Mouse (Mus musculus) forebrain, postnatal 0 days (tissue): Measurements from ENCODE around the gene Hoxc8. TPM values are rescaled to one million over a fixed set of nuclear protein-coding genes. Genes with fewer than 3 reads are reported as not detected.

Source experiments
- ATAC-seq: fragments of 200-750 bp; cut with Nextera tagmentation; 2 replicates; pipeline ENCODE4 v1.8.0; 2017; ENCODE audit warnings: mild to moderate bottlenecking, moderate library complexity
- DNase-seq: peaks from one replicate; pipeline ENCODE4 v3.0.0-alpha.2; 2015
- H3K27ac ChIP-seq: fragments of 300-500 bp; sonication (generic); 2 replicates; pipeline ENCODE4 v1.5.1; 2014; ENCODE audit warnings: low read depth, mild to moderate bottlenecking, antibody characterized with exemption, low read length, moderate library complexity, mixed read lengths
- H3K27me3 ChIP-seq: fragments of 300-500 bp; sonication (generic); 2 replicates; pipeline ENCODE4 v1.6.1; 2014; ENCODE audit warnings: mild to moderate bottlenecking, low read length, mixed read lengths; ENCODE audit not compliant: insufficient read depth
- H3K36me3 ChIP-seq: fragments of 300-500 bp; sonication (generic); 2 replicates; pipeline ENCODE4 v1.6.1; 2014; ENCODE audit warnings: mild to moderate bottlenecking, moderate library complexity; ENCODE audit not compliant: insufficient read depth
- H3K4me1 ChIP-seq: fragments of 300-500 bp; sonication (generic); 2 replicates; pipeline ENCODE4 v1.6.1; 2014; ENCODE audit warnings: antibody characterized with exemption; ENCODE audit not compliant: insufficient read depth
- H3K4me2 ChIP-seq: fragments of 300-500 bp; sonication (generic); 2 replicates; pipeline ENCODE4 v1.6.1; 2014; ENCODE audit warnings: low read depth, mild to moderate bottlenecking, moderate library complexity
- H3K4me3 ChIP-seq: fragments of 300-500 bp; sonication (generic); 2 replicates; pipeline ENCODE4 v1.5.1; 2014; ENCODE audit warnings: low read depth, low read length, mixed read lengths
- H3K9ac ChIP-seq: fragments of 300-500 bp; sonication (generic); 2 replicates; pipeline ENCODE4 v1.6.1; 2014; ENCODE audit warnings: mild to moderate bottlenecking
- H3K9me3 ChIP-seq: fragments of 300-500 bp; sonication (generic); 2 replicates; pipeline ENCODE4 v1.6.1; 2016; ENCODE audit warnings: low read length
- CTCF ChIP-seq: sonication (generic); IDR thresholded peaks from 2 replicates; pipeline ENCODE4 v1.5.1; 2016; ENCODE audit warnings: antibody characterized with exemption, control low read depth, low read depth
- WGBS: fragments of 180-500 bp; shearing (Covaris S2); extraction: QIAGEN DNeasy Blood & Tissue Kit; methylation state at CpG from one replicate; pipeline ENCODE4 v1.1.7; 2014; 5-methylcytosine and 5-hydroxymethylcytosine counted together
- polyA plus RNA-seq: library from polyadenylated mRNA; unstranded; fragments of >200 nt; fragmentation: Nextera tagmentation; extraction: Ambion mirVana; gene quantifications from 2 replicates; pipeline ENCODE4 v1.2.1, GENCODE M21; 2015
- total RNA-seq: library from RNA; depleted of rRNA; stranded (reverse); fragments of >200 nt; gene quantifications from 2 replicates; pipeline ENCODE4 v1.2.3, GENCODE M21; 2014

The Hoxc8 gene
- total and polyA plus RNA-seq, 2 experiments from 2014 or later: not detected

DNA sequence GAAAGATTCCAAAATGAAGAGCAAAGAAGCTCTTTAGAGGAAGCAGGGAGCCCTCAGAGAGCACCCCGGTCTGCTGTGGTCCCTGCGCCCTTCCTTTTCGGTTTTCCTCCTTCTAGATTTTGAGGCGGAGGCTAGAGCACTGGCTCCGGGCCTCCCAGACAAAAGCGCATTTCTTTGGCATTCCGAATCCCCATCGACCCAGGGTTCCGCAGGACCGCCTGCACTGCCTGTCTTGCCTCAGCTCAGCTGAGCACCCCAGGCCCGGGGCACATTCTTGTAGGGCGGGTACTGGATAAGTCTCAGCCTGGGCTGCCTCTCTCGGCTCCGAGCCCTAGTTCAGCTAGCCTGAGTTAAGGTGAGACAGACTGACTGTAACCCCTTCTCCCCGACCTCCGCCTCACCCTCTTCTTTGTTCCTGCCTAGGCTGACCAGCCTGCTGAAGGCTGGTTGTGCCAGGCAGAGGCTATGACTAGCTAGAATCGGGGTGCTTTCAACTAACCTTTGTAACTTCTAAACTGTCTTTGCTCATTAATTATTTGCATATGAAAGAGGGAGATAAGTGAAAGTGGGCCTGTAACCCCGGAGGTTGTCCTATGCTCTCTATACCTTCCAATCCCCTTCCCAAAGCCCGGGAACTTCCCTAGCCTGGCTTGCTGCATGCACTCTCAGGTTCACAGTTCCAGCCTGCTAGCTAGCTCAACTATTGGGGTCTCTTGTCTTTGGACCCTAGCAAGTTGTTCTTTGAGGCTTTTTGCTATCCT is 25.2 kb downstream of the Hoxc8 start:
- Histone ChIP-seq H3K27me3 (peaks cover 96% of the 10 kb centered on the region), H3K9me3 (no peaks in the 10 kb centered on the region), H3K4me3 (no peak overlapping the region), H3K4me1 (no peaks in the 10 kb centered on the region), H3K4me2 (no peak overlapping the region), H3K36me3 (no peaks in the 10 kb centered on the region), H3K27ac (no peak overlapping the region), H3K9ac (no peak overlapping the region)
- no peak for TF ChIP-seq CTCF
- no peak for ATAC-seq
- WGBS: 2% methylated on average over 19 of the region's 19 CpGs
- no peak for DNase-seq

DNA sequence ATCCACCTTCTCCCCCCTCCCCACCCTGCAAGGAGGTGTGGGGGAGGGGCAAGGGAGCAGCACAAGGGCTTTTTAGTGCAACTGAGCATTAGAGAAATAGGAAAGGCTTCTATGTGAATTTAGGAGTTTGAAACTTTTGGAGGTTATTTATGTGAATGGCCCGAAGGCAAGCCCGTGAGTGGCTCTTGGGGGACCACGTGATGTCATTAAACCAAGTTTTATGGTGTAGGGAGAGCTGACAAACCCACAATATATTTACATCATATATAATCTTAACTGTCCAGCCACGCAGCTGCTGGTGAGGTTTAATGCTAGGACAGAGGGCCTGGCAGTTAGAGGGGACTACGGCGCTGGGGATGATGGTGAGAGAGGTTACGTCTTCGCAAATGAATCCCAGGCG is 28.2 kb downstream of the Hoxc8 start, which contains the start of gene Hoxc4:
Gene Hoxc4, plus strand, starts transcription at position 299 of the 400 bp plus-strand sequence.
- Histone ChIP-seq H3K9me3 (no peaks in the 10 kb centered on the region), H3K4me1 (no peaks in the 10 kb centered on the region), H3K27me3 (peaks cover 98% of the 10 kb centered on the region), H3K9ac (no peak within 1 kb of the TSS), H3K27ac (no peak within 1 kb of the TSS), H3K4me2 (no peak within 1 kb of the TSS), H3K4me3 (no peak within 1 kb of the TSS), H3K36me3 (no peaks in the 10 kb centered on the region)
- TF ChIP-seq CTCF: no peak
- ATAC-seq: no peak
- no peak for DNase-seq
- 5% methylated on average over 9 of the region's 9 CpGs for WGBS

DNA sequence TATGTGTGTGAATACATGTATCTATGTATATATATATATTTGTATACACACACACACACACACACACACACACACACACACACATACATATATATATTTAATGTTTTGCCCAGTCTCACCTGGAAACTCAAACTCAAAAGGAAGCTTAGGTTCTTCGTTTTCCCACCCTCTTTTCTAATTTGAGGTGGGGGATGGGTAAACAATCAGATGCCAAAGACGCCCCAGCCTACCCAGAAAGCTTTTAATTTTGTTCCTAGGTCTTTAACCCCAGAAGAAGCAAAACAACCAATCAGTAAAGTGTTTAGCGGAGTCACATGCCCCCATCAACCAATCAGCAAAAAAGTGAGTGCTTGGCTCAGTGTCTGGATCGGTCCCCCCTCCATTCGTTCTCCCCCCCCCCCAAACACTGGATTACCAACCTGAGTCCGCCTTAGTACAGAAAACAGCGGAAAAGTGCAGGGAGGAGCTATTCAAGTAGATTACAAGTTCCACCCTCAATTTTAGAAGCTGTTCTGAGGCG is 30.6 kb downstream of the Hoxc8 start:
- peaks cover 97% of the 10 kb centered on the region for H3K27me3 ChIP-seq
- no peaks in the 10 kb centered on the region for H3K4me1 ChIP-seq
- no peaks in the 10 kb centered on the region for H3K9me3 ChIP-seq
- ATAC-seq (no peak), DNase-seq (no peak)
- no peak overlapping the region for H3K4me2 ChIP-seq
- no peak overlapping the region for H3K9ac ChIP-seq
- no peak for TF ChIP-seq CTCF
- no peaks in the 10 kb centered on the region for H3K36me3 ChIP-seq
- under 1% methylated on average over 8 of the region's 8 CpGs for WGBS
- no peak overlapping the region for H3K4me3 ChIP-seq
- H3K27ac ChIP-seq: no peak overlapping the region

DNA sequence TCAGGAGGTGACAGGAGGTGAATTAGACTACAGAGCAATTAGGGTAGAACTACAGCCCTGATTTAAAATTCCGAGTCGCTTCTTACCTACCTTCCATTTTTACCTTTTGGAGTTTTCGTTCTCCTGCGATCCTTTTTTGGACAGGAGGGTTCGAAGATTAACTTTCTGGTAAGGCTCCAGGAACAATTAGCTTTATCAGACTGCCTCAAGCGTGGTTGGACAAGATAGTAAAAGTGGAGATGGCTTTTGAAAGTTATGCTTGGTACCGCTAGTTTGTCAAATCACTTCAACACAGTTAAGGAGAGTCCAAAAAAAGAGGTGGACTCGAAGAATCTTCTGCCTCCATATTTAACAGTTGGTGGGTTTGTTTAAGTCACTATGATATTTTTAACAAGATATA is 31.1 kb downstream of the Hoxc8 start:
- H3K9ac ChIP-seq: no peak overlapping the region
- no peak for TF ChIP-seq CTCF
- no peaks in the 10 kb centered on the region for H3K4me1 ChIP-seq
- H3K4me3 ChIP-seq: no peak overlapping the region
- H3K9me3 ChIP-seq: no peaks in the 10 kb centered on the region
- 9% methylated on average over 8 of the region's 8 CpGs for WGBS
- ATAC-seq (no peak), DNase-seq (no peak)
- no peak overlapping the region for H3K27ac ChIP-seq
- peaks cover 97% of the 10 kb centered on the region for H3K27me3 ChIP-seq
- no peak overlapping the region for H3K4me2 ChIP-seq
- no peaks in the 10 kb centered on the region for H3K36me3 ChIP-seq

DNA sequence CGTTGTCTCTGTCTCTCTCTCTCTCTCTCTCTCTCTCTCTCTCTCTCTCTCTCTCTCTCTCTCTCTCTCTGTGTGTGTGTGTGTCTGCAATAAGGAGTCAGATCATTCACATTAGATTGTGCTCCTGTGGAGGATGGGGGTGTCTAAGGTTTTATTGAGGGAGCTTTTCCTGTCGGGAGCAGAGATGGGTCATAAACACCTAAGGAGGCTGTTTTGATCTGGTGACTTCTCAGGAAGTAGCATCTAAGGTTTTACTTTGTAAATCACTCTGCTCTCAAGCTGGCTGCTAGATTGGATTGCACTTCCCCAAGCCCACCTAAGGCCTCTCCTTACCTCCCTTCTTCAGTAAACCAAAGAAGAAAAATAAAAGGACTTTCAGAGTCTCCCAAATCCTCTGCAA is 33.7 kb downstream of the Hoxc8 start:
- TF ChIP-seq CTCF: no peak
- Histone ChIP-seq H3K9me3 (no peaks in the 10 kb centered on the region), H3K27ac (no peak overlapping the region), H3K4me2 (no peak overlapping the region), H3K9ac (no peak overlapping the region), H3K4me1 (no peaks in the 10 kb centered on the region), H3K27me3 (peaks cover 98% of the 10 kb centered on the region), H3K4me3 (no peak overlapping the region), H3K36me3 (no peaks in the 10 kb centered on the region)
- ATAC-seq (no peak), DNase-seq (no peak)
- WGBS: 0% methylated on average over 2 of the region's 2 CpGs

DNA sequence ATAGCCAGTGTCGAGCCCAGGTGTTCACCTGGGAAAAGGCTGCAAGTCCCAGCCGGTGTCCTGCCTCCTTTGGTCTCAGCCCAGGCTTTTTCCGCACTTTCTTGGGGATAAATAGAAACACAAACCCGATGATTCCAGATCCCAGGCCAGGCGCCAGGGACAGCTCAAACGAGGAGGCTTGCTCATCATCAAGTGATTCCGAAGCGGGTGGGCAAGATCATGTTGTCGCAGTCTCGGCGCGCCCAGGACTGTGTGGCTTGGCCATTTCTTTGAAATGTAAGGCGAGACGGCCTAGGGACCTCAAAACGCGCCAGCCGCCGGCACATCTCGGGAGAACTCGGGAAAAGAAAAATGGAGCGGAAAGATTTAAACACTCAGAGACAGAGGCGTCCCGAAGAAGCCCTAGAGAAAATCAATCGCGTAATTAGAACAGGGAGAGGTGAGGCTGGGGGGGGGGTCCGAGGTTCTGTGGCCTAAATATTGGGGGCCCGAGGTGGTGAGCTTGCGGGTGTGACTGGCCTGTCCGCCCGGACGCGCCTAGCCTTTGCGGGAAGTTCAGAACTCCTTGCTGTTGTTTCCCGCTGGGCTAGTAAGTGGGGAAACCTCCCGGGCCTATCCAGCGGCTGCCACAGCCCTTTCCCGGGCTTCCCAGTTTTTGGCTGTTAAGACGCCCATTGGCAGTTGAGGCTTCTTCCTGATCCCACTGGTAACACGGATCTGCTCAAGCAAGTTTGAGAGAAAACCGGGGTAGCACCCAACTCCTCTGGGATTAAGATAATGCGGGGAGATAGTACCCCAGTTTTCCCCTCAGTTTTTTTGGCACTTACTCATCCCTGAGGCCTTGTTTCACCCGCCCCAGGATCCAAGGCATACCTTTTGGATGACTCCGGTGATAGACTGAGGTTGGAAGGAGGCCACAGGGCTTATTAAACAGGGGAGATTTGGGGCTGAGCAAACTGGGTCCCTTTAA is 37.1 kb downstream of the Hoxc8 start:
- Histone ChIP-seq H3K9me3 (no peaks in the 10 kb centered on the region), H3K4me3 (no peak overlapping the region), H3K27me3 (peaks cover 95% of the 10 kb centered on the region), H3K36me3 (no peaks in the 10 kb centered on the region), H3K4me2 (no peak overlapping the region), H3K27ac (no peak overlapping the region), H3K4me1 (no peaks in the 10 kb centered on the region), H3K9ac (no peak overlapping the region)
- no peak for TF ChIP-seq CTCF
- 2% methylated on average over 43 of the region's 43 CpGs for WGBS
- DNase-seq (no peak), ATAC-seq (no peak)
